Mouse (Mus musculus): ENCODE results near the gene 4931429L15Rik. TPM values are rescaled to one million over a fixed set of nuclear protein-coding genes. Genes with fewer than 3 reads are reported as not detected.

4931429L15Rik gene
- polyA plus RNA-seq, 1 experiment from 2014 or later: not detected

Other genes starting within 250 kb of the 4931429L15Rik start
- 4.2 and 8.2 TPM in 2 replicates for gene Apoa1, start 91.4 kb downstream of the 4931429L15Rik start, polyA plus RNA-seq (2015; fragmentation: Nextera tagmentation; extraction: Ambion mirVana)
- not detected in 2 replicates for gene Apoc3, start 84.3 kb downstream of the 4931429L15Rik start, polyA plus RNA-seq (2015; fragmentation: Nextera tagmentation; extraction: Ambion mirVana)
- gene Apoa4, start 79.3 kb downstream of the 4931429L15Rik start, polyA plus RNA-seq (2015; fragmentation: Nextera tagmentation; extraction: Ambion mirVana): 1.0 TPM in 1 of 2 replicates, not detected in the other
- not detected in 2 replicates for gene Apoa5, start 51.4 kb downstream of the 4931429L15Rik start, polyA plus RNA-seq (2015; fragmentation: Nextera tagmentation; extraction: Ambion mirVana)
- gene Zpr1, start 46.9 kb downstream of the 4931429L15Rik start, polyA plus RNA-seq (2015; fragmentation: Nextera tagmentation; extraction: Ambion mirVana): 60.1 and 64.0 TPM in 2 replicates
- gene Bud13, start 37.0 kb downstream of the 4931429L15Rik start, polyA plus RNA-seq (2015; fragmentation: Nextera tagmentation; extraction: Ambion mirVana): 17.9 and 18.3 TPM in 2 replicates